Mouse (Mus musculus): ENCODE measurements around the gene Nrn1l. TPM values are rescaled to one million over a fixed set of nuclear protein-coding genes. Genes with fewer than 3 reads are reported as not detected.

The Nrn1l gene
- polyA plus RNA-seq, 1 experiment from 2014 or later: not detected

DNA sequence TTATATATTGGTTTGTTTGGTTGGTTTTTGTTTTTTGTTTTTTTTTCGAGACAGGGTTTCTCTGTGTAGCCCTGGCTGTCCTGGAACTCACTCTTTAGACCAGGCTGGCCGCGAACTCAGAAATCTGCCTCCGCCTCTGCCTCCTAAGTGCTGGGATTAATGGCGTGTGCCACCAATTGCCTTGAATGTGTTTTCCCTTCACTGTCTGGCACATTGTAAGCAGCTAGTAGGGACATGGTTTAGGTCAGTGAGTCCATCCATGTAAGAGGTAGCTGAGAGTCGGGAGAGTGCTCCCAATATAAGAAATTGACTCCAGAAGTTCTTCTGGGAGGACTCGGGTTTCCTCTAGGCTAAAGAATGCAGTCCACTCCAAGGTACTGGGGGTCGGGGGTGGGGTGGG, 39.1 kb upstream of the Nrn1l start:
- ATAC-seq (ENCODE audit: insufficient read depth) (no peak), DNase-seq (no peak)
- H3K27ac ChIP-seq (ENCODE audit: low read depth): peak overlapping the region; percentile 52; the same call in 1 of the 2 replicates
- H3K36me3 ChIP-seq (ENCODE audit: insufficient read depth): peaks cover 3% of the 10 kb centered on the region
- no peaks in the 10 kb centered on the region for H3K27me3 ChIP-seq (ENCODE audit: insufficient read depth, low read length)
- H3K4me3 ChIP-seq (ENCODE audit: low read depth, low read length): peak overlapping the region; percentile 80
- peak overlapping the region; percentile 99 for H3K4me2 ChIP-seq
- 25% methylated on average over 8 of the region's 8 CpGs for WGBS
- TF ChIP-seq CTCF (IDR thresholded peaks at IDR 0.05; ENCODE audit: low read depth): no peak
- peak overlapping the region; percentile 82; the same call in 1 of the 2 replicates for H3K9ac ChIP-seq
- peaks cover 12% of the 10 kb centered on the region for H3K4me1 ChIP-seq (ENCODE audit: insufficient read depth)
- H3K9me3 ChIP-seq (ENCODE audit: low read depth, low read length): no peaks in the 10 kb centered on the region

DNA sequence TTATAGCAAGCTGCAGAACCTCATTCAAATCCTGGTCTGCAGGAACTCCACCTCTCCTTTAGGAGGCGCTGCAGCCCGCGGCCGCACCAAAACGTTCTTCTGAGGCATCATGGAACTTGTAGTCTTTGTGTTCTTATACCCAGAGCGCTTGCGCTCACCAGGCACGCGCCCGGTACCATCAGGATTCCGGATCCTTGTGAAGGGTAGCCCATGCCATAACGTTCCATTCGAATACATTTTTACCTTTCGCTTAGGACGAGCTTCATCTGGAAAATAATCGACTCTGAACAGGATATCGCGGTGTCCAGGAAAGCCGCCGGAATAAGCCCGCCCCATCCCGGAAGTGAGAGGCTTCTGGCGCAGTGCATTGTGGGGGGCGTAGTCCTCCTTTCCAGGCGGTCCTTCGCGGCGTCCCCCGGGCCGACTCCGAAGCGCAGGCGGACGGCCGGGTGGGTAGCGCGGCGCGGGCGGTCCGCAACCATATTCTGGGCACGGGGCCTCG, 38.6 kb upstream of the Nrn1l start, which contains the start of gene Thap11:
Gene Thap11, plus strand, starts transcription at position 418 of the 502 bp plus-strand sequence.
- Histone ChIP-seq H3K27me3 (ENCODE audit: insufficient read depth, low read length) (no peaks in the 10 kb centered on the region), H3K4me1 (ENCODE audit: insufficient read depth) (peaks cover 12% of the 10 kb centered on the region), H3K36me3 (ENCODE audit: insufficient read depth) (no peaks in the 10 kb centered on the region), H3K9ac (peak within 1 kb of the TSS; percentile 82), H3K4me2 (peak within 1 kb of the TSS; percentile 99), H3K4me3 (ENCODE audit: low read depth, low read length) (peak within 1 kb of the TSS; percentile 80), H3K27ac (ENCODE audit: low read depth) (peak within 1 kb of the TSS; percentile 86), H3K9me3 (ENCODE audit: low read depth, low read length) (no peaks in the 10 kb centered on the region)
- peak; percentile 83 for TF ChIP-seq CTCF (IDR thresholded peaks at IDR 0.05; ENCODE audit: low read depth)
- peak; percentile 96 for DNase-seq
- peak; percentile 92 for ATAC-seq (ENCODE audit: insufficient read depth)
- WGBS: under 1% methylated on average over 43 of the region's 43 CpGs

DNA sequence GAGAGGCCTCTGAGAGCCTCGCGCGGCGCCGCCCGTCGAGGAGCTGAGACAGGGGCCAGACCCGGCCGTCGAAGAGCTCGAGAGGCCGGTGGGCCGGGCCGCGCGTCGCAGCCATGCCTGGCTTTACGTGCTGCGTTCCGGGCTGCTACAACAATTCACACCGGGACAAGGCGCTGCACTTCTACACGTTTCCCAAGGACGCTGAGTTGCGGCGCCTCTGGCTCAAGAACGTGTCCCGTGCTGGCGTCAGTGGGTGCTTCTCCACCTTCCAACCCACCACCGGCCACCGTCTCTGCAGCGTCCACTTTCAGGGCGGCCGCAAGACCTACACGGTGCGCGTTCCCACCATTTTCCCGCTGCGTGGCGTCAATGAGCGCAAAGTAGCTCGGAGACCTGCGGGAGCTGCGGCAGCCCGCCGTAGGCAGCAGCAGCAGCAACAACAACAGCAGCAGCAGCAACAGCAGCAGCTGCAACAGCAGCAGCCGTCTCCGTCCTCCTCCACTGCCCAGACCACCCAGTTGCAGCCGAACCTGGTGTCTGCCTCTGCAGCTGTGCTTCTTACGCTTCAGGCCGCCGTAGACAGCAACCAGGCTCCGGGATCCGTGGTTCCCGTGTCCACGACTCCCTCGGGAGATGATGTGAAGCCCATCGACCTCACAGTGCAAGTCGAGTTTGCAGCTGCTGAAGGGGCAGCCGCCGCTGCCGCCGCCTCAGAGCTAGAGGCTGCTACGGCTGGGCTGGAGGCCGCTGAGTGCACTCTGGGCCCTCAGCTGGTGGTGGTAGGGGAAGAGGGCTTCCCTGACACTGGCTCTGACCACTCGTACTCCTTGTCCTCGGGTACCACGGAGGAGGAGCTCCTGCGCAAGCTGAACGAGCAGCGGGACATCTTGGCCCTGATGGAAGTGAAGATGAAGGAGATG, 37.9 kb upstream of the Nrn1l start:
- Histone ChIP-seq H3K9me3 (ENCODE audit: low read depth, low read length) (no peaks in the 10 kb centered on the region), H3K36me3 (ENCODE audit: insufficient read depth) (no peaks in the 10 kb centered on the region), H3K4me3 (ENCODE audit: low read depth, low read length) (peak overlapping the region; percentile 80), H3K27me3 (ENCODE audit: insufficient read depth, low read length) (no peaks in the 10 kb centered on the region), H3K4me1 (ENCODE audit: insufficient read depth) (peaks cover 12% of the 10 kb centered on the region), H3K27ac (ENCODE audit: low read depth) (peak overlapping the region; percentile 86), H3K9ac (peak overlapping the region; percentile 82), H3K4me2 (peak overlapping the region; percentile 99)
- no peak for TF ChIP-seq CTCF (IDR thresholded peaks at IDR 0.05; ENCODE audit: low read depth)
- DNase-seq (peak; percentile 57), ATAC-seq (ENCODE audit: insufficient read depth) (peak; percentile 3)
- under 1% methylated on average over 67 of the region's 71 CpGs for WGBS

DNA sequence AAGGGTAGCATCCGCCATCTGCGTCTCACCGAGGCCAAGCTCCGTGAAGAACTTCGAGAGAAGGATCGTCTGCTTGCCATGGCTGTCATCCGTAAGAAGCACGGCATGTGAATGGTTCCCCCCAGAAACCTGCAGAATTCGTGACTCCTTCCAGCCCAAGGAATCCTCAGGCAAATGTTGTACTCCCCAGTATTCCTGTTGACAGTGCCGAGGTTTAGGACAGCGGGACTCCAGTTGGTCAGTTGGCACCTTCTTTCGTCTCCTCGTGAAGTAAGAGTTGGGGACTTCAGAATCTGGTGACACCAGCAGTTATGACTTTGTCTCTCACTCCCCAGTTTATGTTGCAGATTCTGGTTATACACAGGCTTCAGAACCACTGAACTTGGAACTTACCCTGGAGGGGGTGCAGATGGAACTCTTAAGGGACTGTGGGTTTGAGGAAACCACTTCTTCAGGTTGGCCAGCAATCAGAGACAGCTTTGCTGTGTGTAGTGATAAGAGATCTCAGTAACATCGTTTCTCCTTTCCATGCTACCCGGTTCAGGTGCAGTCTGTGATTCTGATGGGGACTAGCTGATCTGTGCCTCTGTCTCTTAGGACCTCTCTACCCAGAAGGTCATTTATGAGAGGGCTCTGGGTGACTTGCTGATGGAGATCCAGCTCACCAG, 37.1 kb upstream of the Nrn1l start:
- Histone ChIP-seq H3K27ac (ENCODE audit: low read depth) (peak overlapping the region; percentile 86; the same call in 1 of the 2 replicates), H3K4me2 (peak overlapping the region; percentile 99), H3K9me3 (ENCODE audit: low read depth, low read length) (no peaks in the 10 kb centered on the region), H3K27me3 (ENCODE audit: insufficient read depth, low read length) (no peaks in the 10 kb centered on the region), H3K4me1 (ENCODE audit: insufficient read depth) (peaks cover 13% of the 10 kb centered on the region), H3K4me3 (ENCODE audit: low read depth, low read length) (peak overlapping the region; percentile 80), H3K9ac (peak overlapping the region; percentile 82), H3K36me3 (ENCODE audit: insufficient read depth) (no peaks in the 10 kb centered on the region)
- no peak for TF ChIP-seq CTCF (IDR thresholded peaks at IDR 0.05; ENCODE audit: low read depth)
- ATAC-seq (ENCODE audit: insufficient read depth): no peak
- WGBS: 11% methylated on average over 15 of the region's 15 CpGs
- DNase-seq: no peak

DNA sequence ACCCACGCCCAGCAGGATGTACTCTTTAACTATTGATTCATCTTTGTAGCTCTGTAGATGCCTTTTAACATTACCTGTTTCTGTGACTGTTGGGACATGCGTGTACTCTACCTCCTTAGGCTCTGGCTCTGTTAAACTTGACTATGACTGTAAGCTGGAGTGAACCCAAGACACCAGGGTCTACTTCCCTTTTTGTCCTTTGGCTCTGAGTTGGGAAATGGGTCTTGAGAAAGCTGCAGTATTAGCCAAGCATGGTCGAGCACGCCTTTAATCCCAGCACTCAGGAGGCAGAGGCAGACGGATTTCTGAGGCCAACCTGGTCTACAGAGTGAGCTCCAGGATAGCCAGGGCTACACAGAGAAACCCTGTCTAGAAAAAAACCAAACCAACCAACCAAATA, 34.9 kb upstream of the Nrn1l start:
- peaks cover 19% of the 10 kb centered on the region for H3K4me1 ChIP-seq (ENCODE audit: insufficient read depth)
- no peak for DNase-seq
- H3K27ac ChIP-seq (ENCODE audit: low read depth): no peak overlapping the region

DNA sequence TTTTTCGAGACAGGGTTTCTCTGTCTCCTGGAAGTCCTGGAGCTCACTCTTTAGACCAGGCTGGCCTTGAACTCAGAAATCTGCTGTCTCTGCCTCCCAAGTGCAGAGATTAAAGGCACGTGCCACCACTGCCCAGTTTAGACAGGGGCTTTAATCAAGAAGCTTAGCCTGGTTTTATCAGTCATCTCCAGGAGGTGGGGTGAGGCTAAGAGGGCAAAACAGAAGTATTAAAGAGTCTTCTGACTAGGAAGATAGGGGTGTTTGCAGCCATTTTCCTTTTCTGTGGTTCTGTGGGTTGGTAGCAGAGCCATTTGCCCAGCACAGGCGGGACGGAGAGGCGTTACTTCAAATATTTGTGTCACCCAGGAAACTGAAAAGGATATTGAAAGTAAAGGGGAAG, 34.1 kb upstream of the Nrn1l start:
- peak overlapping the region; percentile 31 for H3K9ac ChIP-seq
- TF ChIP-seq CTCF (IDR thresholded peaks at IDR 0.05; ENCODE audit: low read depth): no peak
- peak overlapping the region; percentile 92 for H3K27ac ChIP-seq (ENCODE audit: low read depth)
- H3K4me3 ChIP-seq (ENCODE audit: low read depth, low read length): no peak overlapping the region
- H3K27me3 ChIP-seq (ENCODE audit: insufficient read depth, low read length): no peaks in the 10 kb centered on the region
- peaks cover 19% of the 10 kb centered on the region for H3K4me1 ChIP-seq (ENCODE audit: insufficient read depth)
- ATAC-seq (ENCODE audit: insufficient read depth) (no peak), DNase-seq (no peak)
- H3K36me3 ChIP-seq (ENCODE audit: insufficient read depth): peaks cover 9% of the 10 kb centered on the region; the same call in 1 of the 2 replicates
- peak overlapping the region; percentile 92 for H3K4me2 ChIP-seq
- WGBS: 45% methylated on average over 5 of the region's 5 CpGs
- no peaks in the 10 kb centered on the region for H3K9me3 ChIP-seq (ENCODE audit: low read depth, low read length)

More for the DNA sequence above, 34.9 kb upstream of the Nrn1l start:
- no peak for TF ChIP-seq CTCF (IDR thresholded peaks at IDR 0.05; ENCODE audit: low read depth)
- WGBS: 87% methylated on average over 5 of the region's 5 CpGs
- Histone ChIP-seq H3K4me2 (no peak overlapping the region), H3K9ac (no peak overlapping the region), H3K36me3 (ENCODE audit: insufficient read depth) (peaks cover 5% of the 10 kb centered on the region; the same call in 1 of the 2 replicates), H3K4me3 (ENCODE audit: low read depth, low read length) (no peak overlapping the region), H3K9me3 (ENCODE audit: low read depth, low read length) (no peaks in the 10 kb centered on the region), H3K27me3 (ENCODE audit: insufficient read depth, low read length) (no peaks in the 10 kb centered on the region)
- no peak for ATAC-seq (ENCODE audit: insufficient read depth)
